Mouse (Mus musculus) heart, postnatal 4 days (tissue): ENCODE measurements around the gene Serpinb9. TPM values are rescaled to one million over a fixed set of nuclear protein-coding genes. Genes with fewer than 3 reads are reported as not detected.
"Not testable (repeated sequence)": the region's sequence is repeated elsewhere in the genome, so short reads cannot be mapped to it uniquely, and the experiment has no call there.

Experiments
- DNase-seq: peaks from one replicate; pipeline ENCODE4 v3.0.0; 2021
- total RNA-seq, 2 experiments: library from RNA; stranded (reverse); gene quantifications; 2 replicates each; pipeline ENCODE4 v1.2.3; 2021

Gene Serpinb9
- total RNA-seq: 1 to 10 TPM; 6.8 TPM

DNA sequence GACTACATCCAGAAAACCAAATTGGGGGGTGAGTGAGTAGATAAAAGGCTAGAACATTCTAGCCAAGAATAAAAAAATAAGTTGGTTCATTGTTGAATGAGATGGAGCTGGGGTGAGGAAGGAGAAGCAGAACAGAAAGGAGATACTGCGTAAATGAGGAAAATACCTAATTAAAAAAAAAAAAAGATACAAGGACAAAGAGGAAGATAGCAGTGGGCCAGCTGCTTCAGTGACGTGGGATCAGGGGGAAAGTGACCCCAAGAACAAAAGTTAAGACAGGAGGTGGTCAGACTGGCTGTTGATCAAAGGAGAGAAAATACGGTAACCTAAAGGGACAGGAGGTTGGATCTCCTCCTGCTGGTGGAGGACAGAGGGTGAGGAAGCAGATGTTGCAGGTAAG is at the start of gene Serpinb9:
Gene Serpinb9, plus strand, starts transcription at position 301 of the 400 bp plus-strand sequence.
- DNase-seq: no peak

DNA sequence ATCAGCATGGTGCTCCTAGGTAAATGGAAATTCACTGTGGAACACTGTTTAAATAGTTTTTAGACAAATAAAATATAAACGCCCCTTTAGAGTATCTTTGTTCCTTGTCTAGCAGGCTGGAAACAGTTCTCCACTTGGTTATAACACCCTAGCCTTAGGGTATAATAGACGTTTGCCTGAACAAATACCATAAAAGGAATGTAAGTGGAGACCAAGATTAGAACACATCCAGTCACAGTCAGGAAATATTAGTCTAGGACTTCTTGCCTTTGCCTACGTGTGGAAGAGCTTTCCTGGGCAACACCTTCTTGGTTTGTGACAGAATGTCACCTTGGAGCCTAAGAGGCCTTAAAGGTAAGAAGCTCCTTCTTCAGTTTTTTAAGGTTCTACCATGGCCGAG is 46.5 kb upstream of the Serpinb9 start:
- no peak for DNase-seq

DNA sequence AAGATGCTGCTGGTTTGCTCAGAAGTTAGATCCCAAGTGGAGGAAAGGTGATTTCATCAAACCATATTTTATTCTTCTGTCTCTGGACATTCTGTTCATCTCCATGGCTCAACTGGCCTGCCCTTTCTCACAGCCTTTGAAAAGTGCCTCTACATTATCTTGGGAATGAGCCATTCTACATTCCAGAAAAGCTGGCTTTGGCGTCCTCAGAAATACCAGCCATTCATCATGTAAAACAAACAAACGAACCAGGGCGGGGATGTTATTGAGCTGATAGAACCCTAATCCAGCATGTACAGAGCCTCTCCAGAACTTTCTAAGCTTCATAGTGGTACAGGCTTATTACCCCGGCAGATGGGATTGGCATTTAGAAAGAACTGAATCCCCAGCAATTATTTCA is 45.1 kb upstream of the Serpinb9 start:
- no peak for DNase-seq

DNA sequence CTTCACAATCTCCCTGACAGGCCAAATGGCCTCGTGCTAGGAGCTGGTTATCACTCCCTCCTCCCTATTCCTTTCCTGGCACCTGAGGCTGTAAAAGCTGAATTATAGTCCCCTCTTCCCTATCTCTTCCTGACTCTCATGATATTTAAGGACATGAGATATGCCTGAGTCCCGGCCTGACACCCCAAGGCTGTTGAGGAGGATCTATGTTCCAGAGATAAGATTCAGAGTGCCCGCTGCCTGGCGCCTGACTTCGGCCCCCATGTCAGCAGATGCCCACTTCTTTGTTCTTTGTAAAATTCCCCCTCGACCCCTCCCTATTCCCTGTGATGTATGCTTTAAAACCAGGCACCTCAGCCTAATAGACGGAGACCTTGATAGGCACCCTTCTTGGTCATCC is 44.5 kb upstream of the Serpinb9 start:
- not testable (repeated sequence) for DNase-seq

DNA sequence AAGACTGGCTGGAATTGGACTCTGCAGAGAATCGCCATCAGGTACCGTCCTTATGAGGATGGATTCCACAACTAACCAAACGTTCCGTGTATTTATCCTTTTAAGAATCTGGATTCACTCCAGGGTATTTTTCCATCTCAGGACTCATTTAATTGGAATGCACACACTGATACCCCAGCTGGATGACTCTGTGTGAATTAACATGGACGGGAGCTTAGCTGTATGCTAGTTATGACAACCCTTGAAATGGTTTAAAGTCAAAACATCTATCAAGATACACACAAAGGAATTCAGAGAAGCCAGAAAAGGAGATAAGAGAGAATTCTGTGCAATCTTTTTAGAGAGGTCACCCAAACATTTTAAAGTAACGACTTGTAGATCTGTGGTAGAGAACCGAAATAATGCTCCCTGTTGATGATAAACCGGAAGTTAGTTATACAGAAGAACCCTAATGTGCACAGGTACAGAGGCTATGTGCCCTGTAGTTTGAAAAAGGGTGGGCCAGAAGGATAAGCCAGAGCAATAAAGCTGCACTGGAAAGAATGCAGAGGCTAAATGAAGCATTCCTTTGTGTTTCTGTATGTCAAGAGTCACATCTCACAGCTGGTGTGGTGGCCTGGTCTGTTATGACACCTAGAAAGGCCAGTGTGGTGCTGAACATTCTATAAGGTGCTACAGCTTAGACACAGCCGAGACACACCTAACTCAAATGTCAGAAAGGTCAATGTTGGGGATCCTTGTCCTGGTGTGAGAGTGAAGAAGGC is 38.9 kb upstream of the Serpinb9 start:
- no peak for DNase-seq

DNA sequence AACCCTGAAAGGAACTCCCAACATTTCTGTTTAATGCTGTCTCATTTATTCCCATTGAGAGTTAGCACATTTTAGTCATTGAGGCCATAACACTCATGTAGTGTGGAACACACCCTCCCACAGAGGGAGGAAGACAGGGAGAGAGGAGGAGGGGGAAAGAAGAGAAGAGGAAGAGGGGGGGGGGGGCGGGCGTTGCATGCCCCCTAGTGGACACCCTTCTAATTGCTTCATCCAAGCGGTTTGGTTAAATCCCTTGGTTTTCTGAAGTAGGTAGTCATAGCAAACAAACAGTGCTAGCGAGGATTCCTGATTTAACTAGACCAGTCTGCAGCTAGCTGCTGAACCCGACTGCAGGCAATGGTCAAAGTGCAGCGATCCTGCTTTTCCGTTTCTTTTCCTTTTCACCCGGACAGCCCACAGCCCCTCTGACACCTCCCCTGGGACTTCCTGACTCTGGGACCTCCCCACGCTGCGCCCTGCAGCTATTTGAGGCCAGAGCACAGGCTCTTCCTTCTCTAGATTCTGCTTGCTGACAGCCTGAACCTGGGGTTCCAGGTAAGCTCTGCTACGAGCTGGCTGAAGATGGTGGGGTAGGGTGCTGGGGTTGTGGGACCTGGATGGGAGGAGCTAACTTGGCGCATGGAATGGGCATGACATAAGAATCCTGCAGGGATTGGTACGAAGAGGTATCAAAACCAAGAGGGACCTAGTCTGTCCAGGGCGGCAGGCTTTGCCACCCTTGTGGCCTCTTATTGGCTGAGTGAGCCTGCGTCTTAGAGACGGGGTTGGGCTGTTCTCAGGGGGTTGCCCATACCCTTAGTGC is 37.9 kb upstream of the Serpinb9 start, which contains the start of gene Serpinb6b:
Gene Serpinb6b, plus strand, starts transcription at position 221 of the 823 bp plus-strand sequence.
- DNase-seq: peak; percentile 44

DNA sequence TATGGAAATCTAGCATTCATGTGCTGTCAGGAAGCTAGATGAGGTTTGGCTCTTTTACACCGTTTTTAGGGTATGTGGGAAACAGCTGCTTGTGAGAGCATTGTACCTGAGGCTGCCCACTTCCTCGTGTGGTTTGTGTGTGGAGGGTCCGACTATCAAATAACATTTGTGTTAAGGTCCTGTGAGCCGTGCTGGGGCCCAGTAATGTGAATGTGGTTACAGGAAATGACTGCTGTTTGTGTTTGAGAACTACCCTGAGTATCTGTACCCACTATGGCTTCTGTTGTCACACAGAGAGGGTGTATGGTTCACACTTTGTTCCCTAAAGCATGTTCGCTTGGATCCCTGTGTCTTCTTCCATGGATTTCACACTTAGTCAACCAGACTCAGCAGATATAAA is 36.9 kb upstream of the Serpinb9 start:
- no peak for DNase-seq

DNA sequence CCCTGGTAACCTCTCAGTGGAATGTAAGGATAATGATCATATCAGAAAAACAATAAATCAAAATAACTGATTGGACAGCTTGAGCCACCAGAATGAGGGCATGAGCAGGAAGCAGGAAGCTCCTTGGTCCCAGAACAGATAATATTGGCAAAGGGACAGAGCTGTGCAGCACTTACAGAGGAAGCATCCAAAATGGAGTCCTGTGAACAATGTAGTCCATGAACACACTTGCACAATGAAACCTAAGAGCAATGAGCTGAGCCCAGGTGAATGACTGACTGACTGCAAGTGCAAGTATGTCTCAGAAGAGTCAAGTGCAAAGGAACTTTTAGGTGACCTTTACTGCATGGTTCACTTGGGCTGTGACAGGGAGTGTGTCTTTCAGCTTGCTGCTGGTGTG is 35.8 kb upstream of the Serpinb9 start:
- no peak for DNase-seq

DNA sequence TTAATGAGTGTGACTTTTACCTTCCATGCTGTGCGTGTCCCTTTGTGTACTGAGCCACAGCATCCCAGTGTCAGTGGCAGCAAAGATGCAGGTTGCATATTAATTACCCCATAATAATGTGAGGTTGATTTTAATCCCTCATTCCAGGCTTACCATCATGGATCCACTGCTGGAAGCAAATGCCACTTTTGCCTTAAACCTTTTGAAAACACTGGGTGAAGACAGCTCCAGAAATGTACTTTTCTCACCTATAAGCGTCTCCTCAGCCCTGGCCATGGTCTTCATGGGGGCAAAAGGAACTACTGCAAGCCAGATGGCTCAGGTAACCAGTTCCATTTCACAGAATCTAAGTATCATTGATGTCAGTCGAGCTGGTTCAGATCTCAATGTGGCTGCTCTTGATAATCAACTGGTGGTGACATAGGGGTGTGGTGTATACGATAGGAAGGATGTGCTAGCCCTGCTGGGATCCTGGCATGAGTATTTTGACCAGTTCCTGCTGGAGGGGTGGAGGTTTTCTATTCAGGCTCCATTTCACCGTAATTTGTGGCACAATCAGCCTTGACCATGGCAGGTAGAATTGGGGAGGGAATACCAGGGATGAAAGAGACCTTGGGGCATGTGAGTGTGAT is 34.6 kb upstream of the Serpinb9 start:
- no peak for DNase-seq

DNA sequence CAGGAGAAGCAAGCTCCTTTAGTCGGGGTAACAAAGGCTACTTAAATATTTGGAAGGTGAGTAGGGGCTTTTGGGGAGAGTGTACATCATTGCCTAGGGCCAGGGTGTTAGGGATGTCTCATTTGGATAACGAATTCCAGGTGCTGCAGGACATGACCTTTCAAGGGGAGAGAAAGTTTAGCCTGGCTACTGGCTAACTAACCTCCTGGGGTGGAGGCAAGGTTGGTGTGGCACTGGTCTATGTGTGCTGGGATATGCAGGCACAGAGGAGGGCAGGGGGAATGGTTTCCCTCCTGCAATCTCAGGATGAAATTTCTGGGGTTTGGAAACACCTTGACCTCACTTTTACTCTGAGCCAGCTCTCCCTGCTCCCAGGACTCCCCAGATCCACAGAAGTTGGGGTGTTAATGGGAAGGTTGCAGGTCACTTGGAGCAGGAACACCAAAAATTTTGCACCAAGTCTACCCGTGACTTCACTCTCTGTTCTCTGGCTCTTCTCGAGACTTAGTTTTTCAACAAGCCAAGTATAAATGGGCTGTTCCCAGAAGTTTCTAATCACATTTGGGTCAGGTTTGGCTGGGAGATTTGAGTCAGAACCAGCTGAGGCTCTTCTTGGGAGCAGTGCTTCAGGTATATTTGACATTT is 33.9 kb upstream of the Serpinb9 start:
- no peak for DNase-seq

DNA sequence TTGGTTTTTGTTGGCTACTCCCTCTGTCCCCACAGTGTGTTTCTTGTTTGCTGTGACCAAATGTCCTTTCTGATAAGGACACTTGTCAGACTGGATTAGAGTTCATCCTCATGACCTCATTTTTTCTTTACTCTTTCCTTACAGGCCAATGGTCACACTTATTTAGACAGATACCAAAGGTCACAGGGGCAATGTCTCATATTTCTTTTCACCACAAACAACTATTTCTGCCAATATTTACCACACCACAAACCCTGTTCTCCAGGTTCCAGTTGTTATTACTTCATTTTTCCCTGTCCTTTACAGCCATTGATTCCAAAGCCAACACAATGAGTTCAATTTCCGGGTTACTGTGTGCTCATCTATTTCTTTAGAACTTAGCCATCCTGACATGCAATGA is 33.4 kb upstream of the Serpinb9 start:
- no peak for DNase-seq

DNA sequence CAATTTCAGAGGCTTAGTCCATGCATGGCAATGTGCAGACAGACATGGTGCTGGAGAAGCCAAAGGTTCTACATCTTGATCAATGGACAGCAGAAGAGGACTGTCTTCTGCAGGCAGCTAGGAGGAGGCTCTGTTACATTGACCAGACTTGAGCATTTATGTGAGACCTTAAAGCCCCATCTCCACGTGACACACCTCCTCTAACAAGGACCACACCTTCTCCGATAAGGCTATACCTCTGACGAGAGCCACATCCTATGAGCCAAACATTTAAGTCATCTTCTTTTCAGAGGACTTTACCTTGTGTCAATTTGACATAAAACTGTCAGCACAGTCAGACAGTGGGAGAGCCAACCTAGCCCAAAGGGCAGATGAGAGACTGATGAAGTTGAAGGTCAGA is 32.3 kb upstream of the Serpinb9 start:
- no peak for DNase-seq

DNA sequence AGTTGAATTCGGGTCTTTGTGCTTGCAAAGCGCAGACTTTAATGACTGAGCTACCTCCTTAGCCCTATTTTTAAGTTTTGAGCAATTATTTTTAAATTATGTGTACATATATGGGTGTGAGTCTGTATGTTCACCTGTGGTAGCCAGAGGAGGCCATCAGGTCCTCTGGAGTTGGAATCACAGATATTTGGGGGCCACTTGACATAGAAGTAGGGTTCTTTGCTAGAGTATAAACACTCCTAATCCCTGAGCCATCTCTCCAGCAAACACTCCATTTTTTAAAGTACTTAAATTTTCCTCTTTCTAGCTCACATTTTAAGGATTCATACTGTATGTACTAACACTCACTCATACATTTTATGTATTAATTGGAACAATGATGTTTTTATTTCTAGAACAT is 28.8 kb upstream of the Serpinb9 start:
- no peak for DNase-seq

DNA sequence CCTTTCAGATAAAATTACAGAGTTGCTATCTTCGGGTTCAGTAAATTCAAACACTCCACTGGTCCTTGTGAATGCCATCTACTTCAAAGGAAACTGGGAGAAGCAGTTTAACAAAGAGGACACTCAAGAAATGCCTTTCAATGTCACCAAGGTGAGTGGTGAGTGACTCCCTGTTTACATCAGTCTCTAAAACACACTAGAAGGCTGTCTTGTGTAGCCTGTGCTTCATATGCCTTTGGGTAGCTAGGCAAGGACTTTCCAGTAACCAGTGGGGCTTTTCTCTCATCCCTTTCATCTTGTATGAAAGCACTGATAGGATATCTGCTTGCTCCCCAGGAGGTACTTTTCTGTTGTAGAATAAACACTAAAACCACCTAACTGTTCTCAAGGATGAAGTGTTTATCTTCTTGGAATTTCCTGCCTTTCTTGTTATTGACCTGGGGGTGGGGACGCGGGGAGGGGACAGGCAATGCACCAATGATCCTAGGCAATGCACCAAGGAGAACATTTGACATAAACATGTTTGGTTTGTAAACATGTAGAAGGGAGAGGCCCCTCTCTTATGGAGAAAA is 28.1 kb upstream of the Serpinb9 start:
- DNase-seq: no peak

DNA sequence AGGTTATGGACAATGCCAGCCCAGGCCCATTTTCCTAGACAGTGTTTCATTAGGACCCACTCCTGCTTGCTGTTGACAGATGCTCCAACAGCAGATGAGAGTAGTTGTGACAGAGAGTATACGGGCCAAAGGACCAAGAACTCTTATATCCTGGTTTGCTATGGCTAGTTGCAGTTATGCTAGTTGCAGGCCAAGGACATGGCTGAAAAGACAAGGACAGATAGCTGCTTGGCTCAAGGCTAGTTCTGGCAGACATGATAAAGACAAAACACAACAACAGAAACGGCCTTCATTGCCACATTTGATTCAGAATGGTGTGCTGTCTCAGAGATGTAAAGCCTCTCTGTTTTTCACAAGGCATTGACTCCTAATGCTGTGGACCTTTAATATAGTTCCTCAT is 27.3 kb upstream of the Serpinb9 start:
- no peak for DNase-seq

DNA sequence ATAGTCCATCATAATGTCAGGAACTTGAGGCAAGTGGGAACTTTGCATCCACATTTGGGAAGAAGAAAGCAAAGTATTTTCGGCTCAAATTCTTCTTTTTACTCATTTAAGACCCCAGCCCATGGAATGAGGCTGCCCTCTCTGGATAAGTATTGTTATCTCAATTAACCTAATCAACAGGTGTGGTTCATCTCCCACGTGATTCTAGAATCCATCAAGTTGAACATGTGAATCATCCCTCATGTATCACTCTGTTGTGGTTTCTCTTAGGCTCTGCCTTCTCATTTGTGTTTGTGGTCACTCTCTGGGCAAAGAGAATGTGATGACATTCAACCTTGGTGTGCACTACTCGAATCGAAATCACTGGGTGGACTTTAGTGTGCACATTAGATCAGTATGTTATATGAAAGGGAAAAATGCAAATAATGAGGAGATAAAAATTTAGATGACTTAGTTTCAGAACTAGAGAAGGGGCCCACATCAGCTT is 20.5 kb upstream of the Serpinb9 start:
- DNase-seq: no peak

DNA sequence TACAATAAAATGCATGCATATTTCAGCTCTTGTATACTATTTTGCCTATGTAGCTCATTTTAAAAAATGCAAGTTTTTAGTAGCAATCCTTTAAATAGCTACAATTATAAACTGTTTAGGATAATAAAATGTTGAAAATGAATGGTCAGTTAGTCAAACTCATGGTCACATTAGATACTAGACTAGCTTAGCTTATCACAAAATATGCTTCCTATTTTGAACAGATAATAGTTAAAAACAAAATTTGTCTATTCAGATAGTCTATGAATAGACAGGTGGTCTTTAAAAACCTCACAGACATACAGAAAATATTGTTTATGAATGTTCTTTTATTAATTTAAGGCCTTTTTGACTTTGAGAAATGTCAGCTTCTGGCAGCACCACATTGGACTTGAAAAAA is 16.8 kb upstream of the Serpinb9 start:
- DNase-seq: no peak

DNA sequence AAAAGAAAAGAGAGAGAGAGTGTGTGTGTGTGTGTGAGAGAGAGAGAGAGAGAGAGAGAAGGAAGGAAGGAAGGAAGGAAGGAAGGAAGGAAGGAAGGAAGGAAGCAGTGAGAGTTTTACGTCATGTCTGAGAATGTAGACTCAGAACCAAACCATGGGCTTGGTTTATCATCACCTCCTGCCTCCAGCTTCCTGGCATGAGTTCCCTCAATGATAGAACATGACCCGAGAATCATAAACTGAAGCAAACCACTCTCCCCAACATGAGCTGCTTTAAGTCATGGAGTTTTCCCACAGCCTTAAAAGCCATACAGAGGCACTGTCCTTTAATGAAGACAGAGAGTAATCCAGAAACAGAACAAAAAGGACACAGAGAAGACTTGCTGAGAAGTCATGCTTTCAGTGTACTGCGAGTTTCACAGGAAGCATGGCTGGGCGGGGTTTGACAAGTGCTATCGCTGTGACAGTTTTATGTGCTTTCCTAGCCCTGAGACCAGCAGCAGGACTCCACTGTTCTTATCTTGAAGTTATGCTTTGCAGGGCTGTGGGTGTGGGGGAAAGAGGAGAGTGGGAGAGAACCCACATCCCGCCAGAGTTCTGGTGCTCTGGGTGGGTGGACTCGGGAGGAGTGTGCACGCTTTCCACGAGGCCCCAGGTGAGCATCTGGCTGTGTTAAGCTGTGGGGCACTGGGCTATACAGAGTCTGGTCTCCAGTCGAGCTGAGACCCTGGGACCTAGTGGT is 9.7 kb upstream of the Serpinb9 start:
- DNase-seq: no peak

DNA sequence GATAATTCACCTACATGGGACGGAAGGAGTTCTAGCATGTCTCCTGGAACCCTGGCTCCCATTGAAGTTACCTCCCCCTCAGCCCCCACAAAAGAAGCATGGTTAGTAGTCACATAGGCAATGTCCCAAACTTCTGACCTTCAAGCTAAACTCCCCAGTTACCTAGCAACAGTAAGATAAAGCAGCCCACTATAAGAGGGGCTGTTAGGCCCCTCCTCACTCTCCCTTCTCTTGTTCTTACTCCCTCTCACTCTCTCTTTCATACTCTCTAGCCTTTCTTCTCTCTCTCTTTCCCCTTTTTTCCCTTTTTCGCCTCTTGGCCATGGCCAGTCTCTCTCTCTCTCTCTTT is 9.2 kb upstream of the Serpinb9 start:
- no peak for DNase-seq

DNA sequence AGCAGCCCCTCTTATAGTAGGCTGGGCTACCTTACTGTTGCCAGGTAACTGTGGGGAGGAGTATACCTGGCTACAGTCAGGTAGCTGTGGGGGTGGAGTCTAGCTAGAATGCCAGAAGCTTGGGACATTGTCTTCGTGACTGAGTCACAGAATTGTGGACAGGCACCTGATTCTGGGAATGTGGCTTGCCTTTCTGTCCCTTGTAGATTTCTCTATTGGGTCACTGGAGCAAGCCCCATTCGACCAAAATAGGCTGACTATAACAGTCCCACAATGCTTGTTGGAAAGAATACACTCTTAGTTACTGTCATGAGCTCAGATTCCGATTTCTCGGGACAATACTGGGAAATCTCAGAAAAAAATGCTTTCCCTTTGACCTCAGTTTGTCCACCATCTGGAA is 8.0 kb upstream of the Serpinb9 start:
- DNase-seq: no peak

DNA sequence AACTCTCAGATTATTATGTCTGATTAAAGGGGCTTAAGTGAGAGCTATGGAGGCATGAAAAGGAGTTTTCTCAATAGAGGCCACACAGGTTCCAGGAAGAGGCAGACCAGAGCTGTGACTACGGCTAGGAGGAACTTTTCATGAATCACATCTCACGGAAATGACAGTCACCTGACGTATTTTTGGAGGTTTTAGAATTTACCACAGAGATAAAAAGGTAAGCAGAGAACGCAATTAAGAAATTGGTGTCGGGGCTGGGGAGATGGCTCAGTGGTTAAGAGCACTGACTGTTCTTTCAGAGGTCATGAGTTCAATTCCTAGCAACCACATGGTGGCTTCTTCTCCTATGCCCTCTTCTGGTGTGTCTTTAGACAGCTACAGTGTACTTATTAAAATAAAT is 1.7 kb upstream of the Serpinb9 start:
- DNase-seq: no peak
